Mouse (Mus musculus): ENCODE results near the gene Naa15.

DNA sequence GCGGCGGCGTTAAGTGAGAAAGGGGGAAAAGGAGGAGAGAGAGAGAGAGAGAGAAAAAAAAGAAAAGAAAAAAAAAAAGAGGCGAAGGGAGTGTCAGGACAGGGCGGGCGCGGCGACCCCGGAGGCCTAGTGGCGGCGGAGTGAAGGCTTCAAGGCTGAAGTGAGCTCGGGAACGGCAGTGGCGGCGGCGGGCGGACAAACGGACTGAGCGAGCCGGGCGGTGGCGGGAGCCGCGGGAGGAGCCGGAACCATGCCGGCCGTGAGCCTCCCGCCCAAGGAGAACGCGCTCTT lies 1.1 kb downstream of the Naa15 start:
- TF ChIP-seq CTCF (IDR thresholded peaks at IDR 0.05; ENCODE audit: control insufficient read depth, insufficient read depth, insufficient replicate concordance, low read depth, low read length) (no peak), POLR2A (IDR thresholded peaks at IDR 0.05; ENCODE audit: control insufficient read depth, low read depth, low read length) (no peak; the same call in 1 of the 2 replicates)
